Mouse (Mus musculus) T-helper 17 cell (primary cell): ENCODE results near the gene Tmem126b.

Source experiments
- in situ Hi-C, 2 experiments: fragments of 300-600 bp; cut with MboI, MseI; formaldehyde crosslinking; loops; 1 replicate in 1 of 2; 2 replicates in 1 of 2; pipeline ENCODE4 v1.15.1; 2025; ENCODE audit warnings: high pct_unique_total_duplicates in 2 of 2

Tmem126b gene

GRCm38 (mm10) chr7:90475793-90476312 is at the start of gene Tmem126b:
Tmem126b (minus strand) TSS chr7:90476001.
- in situ Hi-C loops: no loop called here

GRCm38 (mm10) chr7:90512293-90512692 is 36.5 kb upstream of the Tmem126b start:
- in situ Hi-C loops: loop anchor here in 1 of 2 experiments (10.0 kb wide), 1 partner anchor 713 kb away; no protein-coding TSS in a partner anchor

GRCm38 (mm10) chr7:90508124-90508523 is 32.3 kb upstream of the Tmem126b start:
- in situ Hi-C loops: loop anchor here in 1 of 2 experiments (5.0 to 10.0 kb wide), 2 partner anchors 924 to 1437 kb away; no protein-coding TSS in a partner anchor

- in situ Hi-C loops: loop anchor here in 1 of 2 experiments (10.0 kb wide), 1 partner anchor 178 kb away; the partner anchor contains the start of gene Sytl2
These were observed 6.8 kb upstream of the Tmem126b start for GRCm38 (mm10) chr7:90482607-90483006.

- in situ Hi-C loops: no loop called here
These were observed 778 bp upstream of the Tmem126b start, which contains the start of gene Dlg2 for GRCm38 (mm10) chr7:90476313-90477245. Dlg2 (plus strand) TSS chr7:90476672.

- in situ Hi-C loops: no loop called here
These were observed 2.3 kb downstream of the Tmem126b start for GRCm38 (mm10) chr7:90473511-90473910.

GRCm38 (mm10) chr7:90461441-90461840 is 14.4 kb downstream of the Tmem126b start:
- in situ Hi-C loops: loop anchor here in 1 of 2 experiments (10.0 kb wide), 1 partner anchor 1927 kb away; no protein-coding TSS in a partner anchor

- in situ Hi-C loops: loop anchor here in 1 of 2 experiments (10.0 kb wide), 1 partner anchor 1926 kb away; no protein-coding TSS in a partner anchor
These were observed 14.9 kb downstream of the Tmem126b start for GRCm38 (mm10) chr7:90460930-90461329.

GRCm38 (mm10) chr7:90460330-90460729 is 15.5 kb downstream of the Tmem126b start:
- in situ Hi-C loops: loop anchor here in 1 of 2 experiments (10.0 kb wide), 1 partner anchor 1926 kb away; no protein-coding TSS in a partner anchor

GRCm38 (mm10) chr7:90457517-90457916 is 18.3 kb downstream of the Tmem126b start:
- in situ Hi-C loops: no loop called here

- in situ Hi-C loops: no loop called here
These were observed 18.8 kb downstream of the Tmem126b start, which contains the start of gene Tmem126a for GRCm38 (mm10) chr7:90456845-90457468. Tmem126a (minus strand) TSS chr7:90457229.

- in situ Hi-C loops: no loop called here
These were observed 19.5 kb downstream of the Tmem126b start for GRCm38 (mm10) chr7:90456149-90456844.

- in situ Hi-C loops: no loop called here
These were observed 31.6 kb downstream of the Tmem126b start for GRCm38 (mm10) chr7:90444206-90444605.

- in situ Hi-C loops: no loop called here
These were observed 32.4 kb downstream of the Tmem126b start for GRCm38 (mm10) chr7:90443101-90444091.

GRCm38 (mm10) chr7:90442518-90443080 is 33.2 kb downstream of the Tmem126b start, which contains the start of gene Crebzf:
Crebzf (plus strand) TSS chr7:90442729.
- in situ Hi-C loops: no loop called here

- in situ Hi-C loops: no loop called here
These were observed 33.7 kb downstream of the Tmem126b start for GRCm38 (mm10) chr7:90442070-90442469.

- in situ Hi-C loops: no loop called here
These were observed 35.8 kb downstream of the Tmem126b start for GRCm38 (mm10) chr7:90440044-90440443.

GRCm38 (mm10) chr7:90432221-90432620 is 43.6 kb downstream of the Tmem126b start:
- in situ Hi-C loops: loop anchor here in 1 of 2 experiments (10.0 kb wide), 1 partner anchor 487 kb away; the partner anchor contains the start of gene Hikeshi

- in situ Hi-C loops: no loop called here
These were observed 48.8 kb downstream of the Tmem126b start for GRCm38 (mm10) chr7:90427006-90427405.
